Comparison of ENCODE assay signal across 7 mouse cellular contexts in genomic region chr9:120455768-120456655, GRCm38 (mm10). TPM values are rescaled to one million over a fixed set of nuclear protein-coding genes. Genes with fewer than 3 reads are reported as not detected.
DNase-seq lines count a peak whose midpoint lies in the region; ATAC-seq and TF ChIP-seq lines count a peak whose summit lies in the region.

No protein-coding gene starts in this region.

- no peak overlapping the region for H3K27ac ChIP-seq in lung, postnatal 0 days (ENCODE audit: low read length)
- peak overlapping the region; percentile 87 for H3K27ac ChIP-seq in forebrain, embryonic 14.5 days (ENCODE audit: low read depth, low read length)
- peak overlapping the region; percentile 85 for H3K27ac ChIP-seq in limb, embryonic 10.5 days

- H3K4me3 ChIP-seq in lung, postnatal 0 days (ENCODE audit: low read depth, low read length): no peak overlapping the region
- H3K4me3 ChIP-seq in forebrain, embryonic 14.5 days (ENCODE audit: low read depth, low read length): no peak overlapping the region
- peak overlapping the region; percentile 22; the same call in 1 of the 2 replicates for H3K4me3 ChIP-seq in limb, embryonic 10.5 days

- H3K4me2 ChIP-seq in lung, postnatal 0 days (replicated peaks; ENCODE audit: low read depth, low read length): no peak overlapping the region
- no peak overlapping the region for H3K4me2 ChIP-seq in forebrain, embryonic 14.5 days (ENCODE audit: low read length)

- no peak overlapping the region for H3K9ac ChIP-seq in lung, postnatal 0 days (replicated peaks; ENCODE audit: low read depth)
- H3K9ac ChIP-seq in forebrain, embryonic 14.5 days (ENCODE audit: low read length): no peak overlapping the region

- 26% methylated on average over 9 of the region's 9 CpGs for WGBS in lung, postnatal 0 days
- WGBS in forebrain, embryonic 14.5 days: 3% methylated on average over 9 of the region's 9 CpGs
- 44% methylated on average over 9 of the region's 9 CpGs for WGBS in limb, embryonic 10.5 days

- DNase-seq in lung, postnatal 0 days (ENCODE audit: low spot score): peak; percentile 5
- no peak for DNase-seq in lung, postnatal 4 days
- DNase-seq in forebrain, embryonic 14.5 days (ENCODE audit: low spot score): peak; percentile 86
- peak; percentile 42 for DNase-seq in limb, embryonic 10.5 days (ENCODE audit: low spot score)
- peak; percentile 38 for DNase-seq in telencephalon, adult 2 months (ENCODE audit: low read depth, low spot score)
- no peak for DNase-seq in thymus, postnatal 36 days

- H3K9me3 ChIP-seq in lung, postnatal 0 days (ENCODE audit: low read length): no peaks in the 10 kb centered on the region
- H3K9me3 ChIP-seq in forebrain, embryonic 14.5 days (replicated peaks; ENCODE audit: control insufficient read depth, low read length): no peaks in the 10 kb centered on the region
- H3K9me3 ChIP-seq in limb, embryonic 10.5 days (replicated peaks): no peaks in the 10 kb centered on the region

- no peaks in the 10 kb centered on the region for H3K27me3 ChIP-seq in lung, postnatal 0 days (replicated peaks; ENCODE audit: insufficient read depth, low read length)
- H3K27me3 ChIP-seq in forebrain, embryonic 14.5 days (replicated peaks; ENCODE audit: control insufficient read depth, insufficient read depth, low read length): no peaks in the 10 kb centered on the region
- no peaks in the 10 kb centered on the region for H3K27me3 ChIP-seq in limb, embryonic 10.5 days (ENCODE audit: low read depth, poor library complexity, severe bottlenecking)

- TF ChIP-seq EP300 in lung, postnatal 0 days (IDR thresholded peaks at IDR 0.05): no peak

- no peaks in the 10 kb centered on the region for H3K36me3 ChIP-seq in lung, postnatal 0 days (ENCODE audit: insufficient read depth, low read length)
- H3K36me3 ChIP-seq in forebrain, embryonic 14.5 days (ENCODE audit: control insufficient read depth, insufficient read depth, low read length): no peaks in the 10 kb centered on the region
- no peaks in the 10 kb centered on the region for H3K36me3 ChIP-seq in limb, embryonic 10.5 days

- H3K4me1 ChIP-seq in lung, postnatal 0 days (ENCODE audit: insufficient read depth, low read depth, low read length): no peaks in the 10 kb centered on the region
- H3K4me1 ChIP-seq in forebrain, embryonic 14.5 days (ENCODE audit: control insufficient read depth, insufficient read depth, low read length): peaks cover 11% of the 10 kb centered on the region
- peaks cover 21% of the 10 kb centered on the region for H3K4me1 ChIP-seq in limb, embryonic 10.5 days

- ATAC-seq in lung, postnatal 0 days: peak; percentile 37; the same call in 1 of the 2 replicates
- peak; percentile 93 for ATAC-seq in forebrain, embryonic 14.5 days
- no peak for ATAC-seq in inflammation-experienced regulatory T-cells, adult 6 months

- TF ChIP-seq CTCF in lung, postnatal 0 days (IDR thresholded peaks at IDR 0.05): no peak

RNA-seq across cellular contexts. Expression of gene Eif1b, which starts 36.0 kb away (rescaled TPM):
- polyA plus RNA-seq in lung, postnatal 0 days (2015; fragmentation: Nextera tagmentation; extraction: Ambion mirVana): 112 and 114 TPM in 2 replicates
- 454 and 479 TPM in 2 replicates for polyA plus RNA-seq in forebrain, embryonic 14.5 days (2014; fragmentation: Nextera tagmentation; extraction: Ambion mirVana)
- 198 and 199 TPM in 2 replicates for polyA plus RNA-seq in limb, embryonic 10.5 days (2016; fragmentation: Nextera tagmentation; extraction: Ambion mirVana)
- polyA plus RNA-seq in inflammation-experienced regulatory T-cells, adult 6 months (2017; shearing (Covaris generic)): 10 to 100 TPM; 77.0 to 81.7 (median 77.7) TPM

Comparison
In these comparisons a context has a peak if more than half of its experiments do, and no peak if none do; other contexts are left out.
1. DNase-seq: peak in lung, postnatal 0 days (single experiment), forebrain, embryonic 14.5 days (single experiment), limb, embryonic 10.5 days (single experiment) and telencephalon, adult 2 months (single experiment); none in lung, postnatal 4 days (0 of 2) and thymus, postnatal 36 days (0 of 2).